Mouse (Mus musculus) testis, adult 2 months (tissue): ENCODE results near the gene Sox1. TPM values are rescaled to one million over a fixed set of nuclear protein-coding genes. Genes with fewer than 3 reads are reported as not detected.
A peak's percentile ranks its signal among the peaks of the same experiment; 100 is the strongest.

Source experiments
- H3K27ac ChIP-seq: fragments of 200-500 bp; 2 replicates; pipeline ENCODE4 v1.5.1; 2012; ENCODE audit warnings: low read depth, low read length; ENCODE audit not compliant: control insufficient read depth, insufficient read depth
- H3K27me3 ChIP-seq: fragments of 200-500 bp; 2 replicates; pipeline ENCODE4 v1.6.1; 2012; ENCODE audit warnings: mild to moderate bottlenecking, low read length, moderate library complexity; ENCODE audit not compliant: control insufficient read depth, insufficient read depth
- H3K36me3 ChIP-seq: fragments of 200-500 bp; 2 replicates; pipeline ENCODE4 v1.6.1; 2012; ENCODE audit warnings: mild to moderate bottlenecking, low read length; ENCODE audit not compliant: control insufficient read depth, insufficient read depth
- H3K4me1 ChIP-seq: fragments of 200-500 bp; 2 replicates; pipeline ENCODE4 v1.6.1; 2012; ENCODE audit warnings: low read length; ENCODE audit not compliant: control insufficient read depth, insufficient read depth
- H3K4me3 ChIP-seq: fragments of 200-500 bp; 2 replicates; pipeline ENCODE4 v1.5.1; 2012; ENCODE audit warnings: low read depth, mild to moderate bottlenecking, low read length, moderate library complexity, mixed read lengths; ENCODE audit not compliant: control insufficient read depth
- CTCF ChIP-seq: fragments of 200-500 bp; IDR thresholded peaks from 2 replicates; pipeline ENCODE4 v1.5.1; 2012; ENCODE audit warnings: low read depth, mild to moderate bottlenecking, inconsistent platforms, low read length, moderate library complexity; ENCODE audit not compliant: control insufficient read depth, insufficient read depth, insufficient replicate concordance
- POLR2A ChIP-seq: fragments of 200-500 bp; IDR thresholded peaks from 2 replicates; pipeline ENCODE4 v1.6.1; 2012; ENCODE audit warnings: low read depth, mild to moderate bottlenecking, inconsistent platforms, low read length, moderate library complexity; ENCODE audit not compliant: control insufficient read depth
- polyA plus RNA-seq: library from polyadenylated mRNA; depleted of rRNA; stranded (reverse); fragments of >200 nt; gene quantifications from 2 replicates; pipeline ENCODE4 v1.2.3, GENCODE M21; 2012; rRNA removed

Gene Sox1
- 0.91 and 1.6 TPM in 2 replicates for polyA plus RNA-seq

GRCm38 (mm10) chr8:12395071-12396031 lies at the start of gene Sox1:
Sox1 (plus strand) TSS chr8:12395295.
- H3K4me3 ChIP-seq, result peak within 1 kb of the TSS; percentile 71
- H3K27me3 ChIP-seq, result peaks cover 23% of the 10 kb centered on the region
- H3K27ac ChIP-seq, result no peak within 1 kb of the TSS
- H3K4me1 ChIP-seq, result peaks cover 25% of the 10 kb centered on the region
- H3K36me3 ChIP-seq, result no peaks in the 10 kb centered on the region
- TF ChIP-seq CTCF (no peak), POLR2A (no peak)

GRCm38 (mm10) chr8:12345881-12346280 lies 49.2 kb upstream of the Sox1 start:
- no peak overlapping the region for H3K27ac ChIP-seq
- H3K36me3 ChIP-seq, result no peaks in the 10 kb centered on the region
- H3K27me3 ChIP-seq, result no peaks in the 10 kb centered on the region
- TF ChIP-seq CTCF (no peak), POLR2A (no peak)
- no peaks in the 10 kb centered on the region for H3K4me1 ChIP-seq
- H3K4me3 ChIP-seq, result no peak overlapping the region

GRCm38 (mm10) chr8:12346870-12347269 lies 48.2 kb upstream of the Sox1 start:
- Histone ChIP-seq H3K27ac (no peak overlapping the region), H3K4me3 (no peak overlapping the region), H3K4me1 (no peaks in the 10 kb centered on the region), H3K27me3 (no peaks in the 10 kb centered on the region), H3K36me3 (no peaks in the 10 kb centered on the region)
- TF ChIP-seq POLR2A (no peak), CTCF (no peak)

GRCm38 (mm10) chr8:12348306-12348705 lies 46.8 kb upstream of the Sox1 start:
- no peaks in the 10 kb centered on the region for H3K27me3 ChIP-seq

GRCm38 (mm10) chr8:12349591-12349990 lies 45.5 kb upstream of the Sox1 start:
- Histone ChIP-seq H3K27me3 (no peaks in the 10 kb centered on the region), H3K36me3 (no peaks in the 10 kb centered on the region)

More at GRCm38 (mm10) chr8:12348306-12348705, 46.8 kb upstream of the Sox1 start:
- Histone ChIP-seq H3K4me3 (no peak overlapping the region), H3K27ac (no peak overlapping the region), H3K4me1 (no peaks in the 10 kb centered on the region), H3K36me3 (no peaks in the 10 kb centered on the region)
- TF ChIP-seq CTCF (no peak), POLR2A (no peak)

GRCm38 (mm10) chr8:12351121-12351520 lies 44.0 kb upstream of the Sox1 start:
- H3K27ac ChIP-seq, result no peak overlapping the region
- TF ChIP-seq CTCF (no peak), POLR2A (no peak)
- H3K4me1 ChIP-seq, result no peaks in the 10 kb centered on the region
- no peaks in the 10 kb centered on the region for H3K27me3 ChIP-seq
- no peak overlapping the region for H3K4me3 ChIP-seq
- H3K36me3 ChIP-seq, result no peaks in the 10 kb centered on the region

More at GRCm38 (mm10) chr8:12349591-12349990, 45.5 kb upstream of the Sox1 start:
- H3K4me3 ChIP-seq, result no peak overlapping the region
- H3K4me1 ChIP-seq, result no peaks in the 10 kb centered on the region
- TF ChIP-seq CTCF (no peak), POLR2A (no peak)
- H3K27ac ChIP-seq, result no peak overlapping the region

GRCm38 (mm10) chr8:12354406-12355025 lies 40.6 kb upstream of the Sox1 start:
- no peak overlapping the region for H3K27ac ChIP-seq
- TF ChIP-seq POLR2A (no peak), CTCF (no peak)
- no peaks in the 10 kb centered on the region for H3K4me1 ChIP-seq
- H3K27me3 ChIP-seq, result no peaks in the 10 kb centered on the region
- H3K36me3 ChIP-seq, result no peaks in the 10 kb centered on the region
- H3K4me3 ChIP-seq, result no peak overlapping the region
